In genomic region chr13:54609301-54609700, GRCm38 (mm10) we compare ENCODE assay signal across 9 mouse cellular contexts. TPM values are rescaled to one million over a fixed set of nuclear protein-coding genes. Genes with fewer than 3 reads are reported as not detected.
DNase-seq lines count a peak whose midpoint lies in the region; ATAC-seq and TF ChIP-seq lines count a peak whose summit lies in the region.
"Had no signal": no experiment of that assay in that cellular context is flagged by ENCODE, and none has a peak within 500 bp of the region (broad histone marks: within the 10 kb centered on the region; RNA-seq: fewer than 3 reads in every experiment).

No protein-coding gene starts in this region.

- intact Hi-C loops in heart, postnatal 10 days (cut with DNase I), result no loop called here

- ATAC-seq in heart, embryonic 13.5 days (ENCODE audit: extremely low read depth, insufficient number of reproducible peaks, low FRiP score, low TSS enrichment), result no peak
- no peak for ATAC-seq in liver, embryonic 14.5 days (ENCODE audit: insufficient read depth)
- ATAC-seq in lung, postnatal 0 days, result no peak

- H3K27ac ChIP-seq in heart, embryonic 13.5 days (replicated peaks), result 0 out of 2 replicates have a peak overlapping the region, but pooled peaks have one; percentile 0
- H3K27ac ChIP-seq in ES-Bruce4 (ENCODE audit: insufficient read depth, low read length), result peak overlapping the region; percentile 54; the same call in 1 of the 2 replicates
- no peak overlapping the region for H3K27ac ChIP-seq in brown adipose tissue, adult 24 weeks (replicated peaks; ENCODE audit: low read depth, low read length)
- peak overlapping the region; percentile 26 for H3K27ac ChIP-seq in liver, embryonic 14.5 days
- no peak overlapping the region for H3K27ac ChIP-seq in lung, postnatal 0 days (ENCODE audit: low read length)

- H3K4me1 ChIP-seq in heart, embryonic 13.5 days, result peaks cover 32% of the 10 kb centered on the region
- H3K4me1 ChIP-seq in ES-Bruce4 (ENCODE audit: control insufficient read depth, insufficient read depth, low read length), result peaks cover 6% of the 10 kb centered on the region
- peaks cover 3% of the 10 kb centered on the region for H3K4me1 ChIP-seq in brown adipose tissue, adult 24 weeks (ENCODE audit: control insufficient read depth, insufficient read depth, insufficient read length, low read length)
- peaks cover 35 to 39% of the 10 kb centered on the region in 2 experiments for H3K4me1 ChIP-seq in liver, embryonic 14.5 days (replicated peaks; ENCODE audit: control insufficient read depth in 2 of 2, insufficient read depth in 2 of 2, low read length in 1 of 2)
- peaks cover 4% of the 10 kb centered on the region; the same call in 1 of the 2 replicates for H3K4me1 ChIP-seq in lung, postnatal 0 days (ENCODE audit: insufficient read depth, low read depth, low read length)

- peaks cover 17% of the 10 kb centered on the region for H3K36me3 ChIP-seq in heart, embryonic 13.5 days
- no peaks in the 10 kb centered on the region for H3K36me3 ChIP-seq in ES-Bruce4 (ENCODE audit: control insufficient read depth, insufficient read depth, low read length, poor library complexity, severe bottlenecking)
- H3K36me3 ChIP-seq in liver, embryonic 14.5 days (replicated peaks; ENCODE audit: control insufficient read depth, insufficient read depth, low read depth), result no peaks in the 10 kb centered on the region; the same call in 1 of the 2 replicates
- H3K36me3 ChIP-seq in lung, postnatal 0 days (ENCODE audit: insufficient read depth, low read length), result peaks cover 3% of the 10 kb centered on the region; the same call in 1 of the 2 replicates

- TF ChIP-seq POLR2A in ES-Bruce4 (IDR thresholded peaks at IDR 0.05; ENCODE audit: insufficient read depth, low read length), result no peak

- H3K4me2 ChIP-seq in heart, embryonic 13.5 days, result peak overlapping the region; percentile 97
- peak overlapping the region; percentile 94 for H3K4me2 ChIP-seq in liver, embryonic 14.5 days (ENCODE audit: low read depth)
- no peak overlapping the region for H3K4me2 ChIP-seq in lung, postnatal 0 days (replicated peaks; ENCODE audit: low read depth, low read length)

- H3K27me3 ChIP-seq in heart, embryonic 13.5 days (replicated peaks), result no peaks in the 10 kb centered on the region
- no peaks in the 10 kb centered on the region for H3K27me3 ChIP-seq in ES-Bruce4 (ENCODE audit: control insufficient read depth, insufficient read depth, low read length, poor library complexity, severe bottlenecking)
- H3K27me3 ChIP-seq in liver, embryonic 14.5 days (ENCODE audit: control insufficient read depth, insufficient read depth, low read length), result no peaks in the 10 kb centered on the region
- H3K27me3 ChIP-seq in lung, postnatal 0 days (replicated peaks; ENCODE audit: insufficient read depth, low read length), result no peaks in the 10 kb centered on the region

- no peak for DNase-seq in heart, postnatal 10 days
- DNase-seq in liver, embryonic 14.5 days (ENCODE audit: low read depth in 3 of 3, low spot score in 3 of 3), result no peak
- DNase-seq in lung, postnatal 0 days (ENCODE audit: low spot score), result no peak
- no peak for DNase-seq in adrenal gland, adult (ENCODE audit: inconsistent age in 2 of 2, low spot score in 1 of 2)
- DNase-seq in kidney, adult 8-10 months, result no peak
- DNase-seq: adrenal gland, postnatal 25 days had no signal

- H3K9me3 ChIP-seq in heart, embryonic 13.5 days, result no peaks in the 10 kb centered on the region
- H3K9me3 ChIP-seq in ES-Bruce4 (replicated peaks; ENCODE audit: control insufficient read depth, insufficient read depth, low read length, poor library complexity, severe bottlenecking), result no peaks in the 10 kb centered on the region
- H3K9me3 ChIP-seq in liver, embryonic 14.5 days (ENCODE audit: control insufficient read depth, low read length), result no peaks in the 10 kb centered on the region
- H3K9me3 ChIP-seq in lung, postnatal 0 days (ENCODE audit: low read length), result no peaks in the 10 kb centered on the region

- H3K4me3 ChIP-seq in heart, embryonic 13.5 days, result no peak overlapping the region
- H3K4me3 ChIP-seq in ES-Bruce4 (ENCODE audit: low read depth, low read length), result no peak overlapping the region
- peak overlapping the region; percentile 8; the same call in 1 of the 2 replicates for H3K4me3 ChIP-seq in brown adipose tissue, adult 24 weeks (ENCODE audit: insufficient read depth, low read depth, low read length)
- H3K4me3 ChIP-seq in liver, embryonic 14.5 days (ENCODE audit: insufficient read depth in 1 of 2, low read depth in 2 of 2, low read length in 2 of 2), result peak overlapping the region; percentile 26 to 79; a peak in 3 of 4 replicates
- no peak overlapping the region for H3K4me3 ChIP-seq in lung, postnatal 0 days (ENCODE audit: low read depth, low read length)

- peak overlapping the region; percentile 54 for H3K9ac ChIP-seq in heart, embryonic 13.5 days
- no peak overlapping the region for H3K9ac ChIP-seq in ES-Bruce4 (ENCODE audit: low read depth, poor library complexity, severe bottlenecking)
- peak overlapping the region; percentile 57 for H3K9ac ChIP-seq in liver, embryonic 14.5 days (replicated peaks)
- no peak overlapping the region for H3K9ac ChIP-seq in lung, postnatal 0 days (replicated peaks; ENCODE audit: low read depth)

- no peak for TF ChIP-seq CTCF in ES-Bruce4 (IDR thresholded peaks at IDR 0.05; ENCODE audit: low read depth, low read length)
- no peak for TF ChIP-seq CTCF in liver, embryonic 14.5 days (IDR thresholded peaks at IDR 0.05; ENCODE audit: low read depth)
- TF ChIP-seq CTCF in lung, postnatal 0 days (IDR thresholded peaks at IDR 0.05), result no peak

- no peak for TF ChIP-seq EP300 in ES-Bruce4 (IDR thresholded peaks at IDR 0.05; ENCODE audit: insufficient read depth, low read depth, low read length)
- TF ChIP-seq EP300 in liver, embryonic 14.5 days (IDR thresholded peaks at IDR 0.05; ENCODE audit: low read depth), result no peak
- TF ChIP-seq EP300 in lung, postnatal 0 days (IDR thresholded peaks at IDR 0.05), result no peak

- WGBS in heart, embryonic 13.5 days, result 0% methylated on average over 1 of the region's 1 CpGs
- WGBS in liver, embryonic 14.5 days (ENCODE audit: insufficient replicate concordance), result 29% methylated on average over 1 of the region's 1 CpGs
- WGBS in lung, postnatal 0 days, result 44% methylated on average over 1 of the region's 1 CpGs

RNA-seq across cellular contexts. Expression of gene Cltb, which starts 1.8 kb away (rescaled TPM):
- polyA plus RNA-seq in heart, embryonic 13.5 days (2015; fragmentation: Nextera tagmentation; extraction: Ambion mirVana), result 44.6 and 50.3 TPM in 2 replicates
- total RNA-seq in heart, postnatal 10 days (2021), result 100 to 1,000 TPM in 1 of 2 experiments, 10 to 100 TPM in 1; 99.4 to 103 TPM
- 27.5 and 30.2 TPM in 2 replicates for polyA plus RNA-seq in ES-Bruce4 (2011; ENCODE audit: insufficient read depth, insufficient read length, low read depth, missing spikeins)
- polyA plus RNA-seq in brown adipose tissue, adult 24 weeks (2012; ENCODE audit: insufficient read depth, insufficient read length, missing spikeins), result 44.2 and 48.8 TPM in 2 replicates
- 11.1 and 15.2 TPM in 2 replicates for polyA plus RNA-seq in liver, embryonic 14.5 days (2012; rRNA removed)
- 30.6 and 33.3 TPM in 2 replicates for polyA plus RNA-seq in liver, embryonic 14.5 days (2014; fragmentation: Nextera tagmentation; extraction: Ambion mirVana)
- 104 and 118 TPM in 2 replicates for polyA plus RNA-seq in lung, postnatal 0 days (2015; fragmentation: Nextera tagmentation; extraction: Ambion mirVana)

RNA-seq across cellular contexts. Expression of gene Faf2, which starts 12.3 kb away (rescaled TPM):
- polyA plus RNA-seq in heart, embryonic 13.5 days (2015; fragmentation: Nextera tagmentation; extraction: Ambion mirVana), result 42.6 and 45.5 TPM in 2 replicates
- 10 to 100 TPM; 30.9 to 33.1 TPM for total RNA-seq in heart, postnatal 10 days (2021)
- 69.3 and 70.5 TPM in 2 replicates for polyA plus RNA-seq in ES-Bruce4 (2011; ENCODE audit: insufficient read depth, insufficient read length, low read depth, missing spikeins)
- polyA plus RNA-seq in brown adipose tissue, adult 24 weeks (2012; ENCODE audit: insufficient read depth, insufficient read length, missing spikeins), result 26.1 and 26.3 TPM in 2 replicates
- polyA plus RNA-seq in liver, embryonic 14.5 days (2012; rRNA removed), result 9.5 and 11.0 TPM in 2 replicates
- polyA plus RNA-seq in liver, embryonic 14.5 days (2014; fragmentation: Nextera tagmentation; extraction: Ambion mirVana), result 31.2 and 36.9 TPM in 2 replicates
- polyA plus RNA-seq in lung, postnatal 0 days (2015; fragmentation: Nextera tagmentation; extraction: Ambion mirVana), result 52.1 and 53.7 TPM in 2 replicates

RNA-seq across cellular contexts. Expression of gene Higd2a, which starts 19.3 kb away (rescaled TPM):
- 229 and 258 TPM in 2 replicates for polyA plus RNA-seq in heart, embryonic 13.5 days (2015; fragmentation: Nextera tagmentation; extraction: Ambion mirVana)
- total RNA-seq in heart, postnatal 10 days (2021), result 100 to 1,000 TPM; 236 to 244 TPM
- polyA plus RNA-seq in ES-Bruce4 (2011; ENCODE audit: insufficient read depth, insufficient read length, low read depth, missing spikeins), result 104 and 116 TPM in 2 replicates
- polyA plus RNA-seq in brown adipose tissue, adult 24 weeks (2012; ENCODE audit: insufficient read depth, insufficient read length, missing spikeins), result 305 and 329 TPM in 2 replicates
- polyA plus RNA-seq in liver, embryonic 14.5 days (2012; rRNA removed), result 55.7 and 57.7 TPM in 2 replicates
- 112 and 113 TPM in 2 replicates for polyA plus RNA-seq in liver, embryonic 14.5 days (2014; fragmentation: Nextera tagmentation; extraction: Ambion mirVana)
- 243 and 247 TPM in 2 replicates for polyA plus RNA-seq in lung, postnatal 0 days (2015; fragmentation: Nextera tagmentation; extraction: Ambion mirVana)

RNA-seq across cellular contexts. Expression of gene Nop16, which starts 19.4 kb away (rescaled TPM):
- 60.6 and 60.9 TPM in 2 replicates for polyA plus RNA-seq in heart, embryonic 13.5 days (2015; fragmentation: Nextera tagmentation; extraction: Ambion mirVana)
- 10 to 100 TPM; 17.0 to 20.0 TPM for total RNA-seq in heart, postnatal 10 days (2021)
- 61.8 and 65.5 TPM in 2 replicates for polyA plus RNA-seq in ES-Bruce4 (2011; ENCODE audit: insufficient read depth, insufficient read length, low read depth, missing spikeins)
- polyA plus RNA-seq in brown adipose tissue, adult 24 weeks (2012; ENCODE audit: insufficient read depth, insufficient read length, missing spikeins), result 16.0 and 18.0 TPM in 2 replicates
- 16.6 and 26.3 TPM in 2 replicates for polyA plus RNA-seq in liver, embryonic 14.5 days (2012; rRNA removed)
- polyA plus RNA-seq in liver, embryonic 14.5 days (2014; fragmentation: Nextera tagmentation; extraction: Ambion mirVana), result 20.6 and 25.9 TPM in 2 replicates
- 29.4 and 31.0 TPM in 2 replicates for polyA plus RNA-seq in lung, postnatal 0 days (2015; fragmentation: Nextera tagmentation; extraction: Ambion mirVana)

RNA-seq across cellular contexts. Expression of gene Arl10, which starts 34.5 kb away (rescaled TPM):
- 19.0 and 19.2 TPM in 2 replicates for polyA plus RNA-seq in heart, embryonic 13.5 days (2015; fragmentation: Nextera tagmentation; extraction: Ambion mirVana)
- total RNA-seq in heart, postnatal 10 days (2021), result 10 to 100 TPM in 1 of 2 experiments, 1 to 10 TPM in 1; 9.6 to 11.3 TPM
- polyA plus RNA-seq in ES-Bruce4 (2011; ENCODE audit: insufficient read depth, insufficient read length, low read depth, missing spikeins), result 10.3 and 11.1 TPM in 2 replicates
- polyA plus RNA-seq in brown adipose tissue, adult 24 weeks (2012; ENCODE audit: insufficient read depth, insufficient read length, missing spikeins), result 3.7 and 6.7 TPM in 2 replicates
- polyA plus RNA-seq in liver, embryonic 14.5 days (2012; rRNA removed), result 5.6 and 6.8 TPM in 2 replicates
- polyA plus RNA-seq in liver, embryonic 14.5 days (2014; fragmentation: Nextera tagmentation; extraction: Ambion mirVana), result 4.2 and 4.9 TPM in 2 replicates
- polyA plus RNA-seq in lung, postnatal 0 days (2015; fragmentation: Nextera tagmentation; extraction: Ambion mirVana), result 19.1 and 21.4 TPM in 2 replicates

Comparison
In these comparisons a context has a peak if more than half of its experiments do, and no peak if none do; other contexts are left out.
1. H3K27ac ChIP-seq: peak in heart, embryonic 13.5 days (single experiment), ES-Bruce4 (single experiment) and liver, embryonic 14.5 days (single experiment); none in brown adipose tissue, adult 24 weeks (single experiment) and lung, postnatal 0 days (single experiment).
2. H3K4me3 ChIP-seq: peak in brown adipose tissue, adult 24 weeks (single experiment) and liver, embryonic 14.5 days (2 of 2); none in heart, embryonic 13.5 days (single experiment), ES-Bruce4 (single experiment) and lung, postnatal 0 days (single experiment).
3. H3K9ac ChIP-seq: peak in heart, embryonic 13.5 days (single experiment) and liver, embryonic 14.5 days (single experiment); none in ES-Bruce4 (single experiment) and lung, postnatal 0 days (single experiment).